10 mouse cellular contexts compared by ENCODE assay signal in genomic region chr1:185329851-185330250, GRCm38 (mm10). TPM values are rescaled to one million over a fixed set of nuclear protein-coding genes. Genes with fewer than 3 reads are reported as not detected.
DNase-seq lines count a peak whose midpoint lies in the region; ATAC-seq and TF ChIP-seq lines count a peak whose summit lies in the region.
"Had no signal": no experiment of that assay in that cellular context is flagged by ENCODE, and none has a peak within 500 bp of the region (broad histone marks: within the 10 kb centered on the region; RNA-seq: fewer than 3 reads in every experiment).

No protein-coding gene starts in this region.

- no peak for TF ChIP-seq EP300 in liver, embryonic 14.5 days (IDR thresholded peaks at IDR 0.05; ENCODE audit: low read depth)

- no peak for TF ChIP-seq CTCF in liver, embryonic 14.5 days (IDR thresholded peaks at IDR 0.05; ENCODE audit: low read depth)

- H3K27me3 ChIP-seq in heart, embryonic 10.5 days (ENCODE audit: insufficient read depth, poor library complexity, severe bottlenecking), result no peaks in the 10 kb centered on the region
- H3K27me3 ChIP-seq in embryonic facial prominence, embryonic 14.5 days (replicated peaks; ENCODE audit: control insufficient read depth, insufficient read depth, low read length), result no peaks in the 10 kb centered on the region
- H3K27me3 ChIP-seq in liver, embryonic 14.5 days (ENCODE audit: control insufficient read depth, insufficient read depth, low read length), result no peaks in the 10 kb centered on the region
- H3K27me3 ChIP-seq: Patski had no signal

- ATAC-seq in embryonic facial prominence, embryonic 14.5 days (ENCODE audit: low read depth), result no peak
- ATAC-seq in liver, embryonic 14.5 days (ENCODE audit: insufficient read depth), result no peak

- H3K4me2 ChIP-seq in embryonic facial prominence, embryonic 14.5 days (ENCODE audit: low read depth, low read length), result peak overlapping the region; percentile 76
- peak overlapping the region; percentile 85 for H3K4me2 ChIP-seq in liver, embryonic 14.5 days (ENCODE audit: low read depth)

- peak overlapping the region; percentile 96; the same call in 1 of the 2 replicates for H3K27ac ChIP-seq in heart, embryonic 10.5 days
- H3K27ac ChIP-seq in embryonic facial prominence, embryonic 14.5 days (replicated peaks; ENCODE audit: low read depth, low read length), result no peak overlapping the region
- H3K27ac ChIP-seq in liver, embryonic 14.5 days, result no peak overlapping the region
- H3K27ac ChIP-seq: macrophage had no signal

- no peak overlapping the region for H3K9ac ChIP-seq in embryonic facial prominence, embryonic 14.5 days (ENCODE audit: low read depth, low read length)
- H3K9ac ChIP-seq in liver, embryonic 14.5 days (replicated peaks), result no peak overlapping the region

- no peak for DNase-seq in heart, embryonic 10.5 days (ENCODE audit: low spot score)
- DNase-seq in heart, adult 18-20 months, result no peak
- DNase-seq in 416B (ENCODE audit: low read depth), result peak; percentile 5
- no peak for DNase-seq in embryonic facial prominence, embryonic 14.5 days (ENCODE audit: low spot score)
- DNase-seq in liver, embryonic 14.5 days (ENCODE audit: low read depth in 3 of 3, low spot score in 3 of 3), result no peak
- DNase-seq in spleen, postnatal 4 days (ENCODE audit: low spot score in 2 of 2), result no peak
- no peak for DNase-seq in urinary bladder, postnatal 25 days (ENCODE audit: low spot score)
- no peak for DNase-seq in urinary bladder, postnatal 14 days (ENCODE audit: low spot score)

- H3K4me1 ChIP-seq in heart, embryonic 10.5 days, result peaks cover 25% of the 10 kb centered on the region
- H3K4me1 ChIP-seq in embryonic facial prominence, embryonic 14.5 days (ENCODE audit: control insufficient read depth, insufficient read depth, low read length), result peaks cover 13% of the 10 kb centered on the region
- peaks cover 0 to 9% of the 10 kb centered on the region in 2 experiments for H3K4me1 ChIP-seq in liver, embryonic 14.5 days (replicated peaks; ENCODE audit: control insufficient read depth in 2 of 2, insufficient read depth in 2 of 2, low read length in 1 of 2)

- WGBS in heart, embryonic 10.5 days, result 89% methylated on average over 8 of the region's 8 CpGs
- 90% methylated on average over 8 of the region's 8 CpGs for WGBS in embryonic facial prominence, embryonic 14.5 days
- 78% methylated on average over 8 of the region's 8 CpGs for WGBS in liver, embryonic 14.5 days (ENCODE audit: insufficient replicate concordance)

- H3K9me3 ChIP-seq in heart, embryonic 10.5 days, result no peaks in the 10 kb centered on the region
- no peaks in the 10 kb centered on the region for H3K9me3 ChIP-seq in embryonic facial prominence, embryonic 14.5 days (ENCODE audit: control insufficient read depth, low read length)
- no peaks in the 10 kb centered on the region for H3K9me3 ChIP-seq in liver, embryonic 14.5 days (ENCODE audit: control insufficient read depth, low read length)

- peaks cover 23% of the 10 kb centered on the region for H3K36me3 ChIP-seq in heart, embryonic 10.5 days
- H3K36me3 ChIP-seq in embryonic facial prominence, embryonic 14.5 days (ENCODE audit: control insufficient read depth, insufficient read depth, low read length), result peaks cover 26% of the 10 kb centered on the region
- peaks cover 10% of the 10 kb centered on the region for H3K36me3 ChIP-seq in liver, embryonic 14.5 days (replicated peaks; ENCODE audit: control insufficient read depth, insufficient read depth, low read depth)

- H3K4me3 ChIP-seq in heart, embryonic 10.5 days, result peak overlapping the region; percentile 86
- peak overlapping the region; percentile 94; the same call in 1 of the 2 replicates for H3K4me3 ChIP-seq in embryonic facial prominence, embryonic 14.5 days (ENCODE audit: low read depth, low read length)
- H3K4me3 ChIP-seq in liver, embryonic 14.5 days (ENCODE audit: insufficient read depth in 1 of 2, low read depth in 2 of 2, low read length in 2 of 2), result no peak overlapping the region; a peak in 1 of 4 replicates

RNA-seq across cellular contexts. Expression of gene Iars2, which starts 0.7 kb away (rescaled TPM):
- 31.7 and 43.8 TPM in 2 replicates for polyA plus RNA-seq in heart, embryonic 10.5 days (2016; fragmentation: Nextera tagmentation; extraction: Ambion mirVana)
- 10 to 100 TPM; 74.5 to 85.3 TPM for total RNA-seq in heart, adult 18-20 months (2021)
- polyA plus RNA-seq in embryonic facial prominence, embryonic 14.5 days (2014; fragmentation: Nextera tagmentation; extraction: Ambion mirVana), result 27.9 and 29.0 TPM in 2 replicates
- polyA plus RNA-seq in liver, embryonic 14.5 days (2012; rRNA removed), result 12.3 and 17.6 TPM in 2 replicates
- 19.1 and 21.9 TPM in 2 replicates for polyA plus RNA-seq in liver, embryonic 14.5 days (2014; fragmentation: Nextera tagmentation; extraction: Ambion mirVana)

RNA-seq across cellular contexts. Expression of gene Bpnt1, which starts 2.1 kb away (rescaled TPM):
- 38.5 and 39.9 TPM in 2 replicates for polyA plus RNA-seq in heart, embryonic 10.5 days (2016; fragmentation: Nextera tagmentation; extraction: Ambion mirVana)
- total RNA-seq in heart, adult 18-20 months (2021), result 10 to 100 TPM; 27.8 to 28.1 TPM
- 12.4 and 16.0 TPM in 2 replicates for polyA plus RNA-seq in embryonic facial prominence, embryonic 14.5 days (2014; fragmentation: Nextera tagmentation; extraction: Ambion mirVana)
- polyA plus RNA-seq in liver, embryonic 14.5 days (2012; rRNA removed), result 9.1 and 11.3 TPM in 2 replicates
- 4.4 and 5.4 TPM in 2 replicates for polyA plus RNA-seq in liver, embryonic 14.5 days (2014; fragmentation: Nextera tagmentation; extraction: Ambion mirVana)

RNA-seq across cellular contexts. Expression of gene Eprs, which starts 33.0 kb away (rescaled TPM):
- polyA plus RNA-seq in heart, embryonic 10.5 days (2016; fragmentation: Nextera tagmentation; extraction: Ambion mirVana), result 135 and 151 TPM in 2 replicates
- total RNA-seq in heart, adult 18-20 months (2021), result 10 to 100 TPM; 76.2 TPM
- 146 and 166 TPM in 2 replicates for polyA plus RNA-seq in embryonic facial prominence, embryonic 14.5 days (2014; fragmentation: Nextera tagmentation; extraction: Ambion mirVana)
- polyA plus RNA-seq in liver, embryonic 14.5 days (2012; rRNA removed), result 12.2 and 22.9 TPM in 2 replicates
- 79.1 and 83.7 TPM in 2 replicates for polyA plus RNA-seq in liver, embryonic 14.5 days (2014; fragmentation: Nextera tagmentation; extraction: Ambion mirVana)

Comparison
In these comparisons a context has a peak if more than half of its experiments do, and no peak if none do; other contexts are left out.
1. H3K4me3 ChIP-seq: peak in heart, embryonic 10.5 days (single experiment) and embryonic facial prominence, embryonic 14.5 days (single experiment); none in liver, embryonic 14.5 days (0 of 2).